Mouse (Mus musculus) embryonic stem cell, embryonic (primary cell): ENCODE data around the gene Sohlh2.

Source experiments
- CTCF ChIA-PET, 4 experiments: fragments of 300-600 bp in 2 of 4; fragments of 350-600 bp in 2 of 4; sonication (Branson Sonifier 250); formaldehyde crosslinking; loops; one replicate each; lab custom pipeline; 2022; ENCODE audit warnings: inconsistent platforms in 2 of 4; lab: Charles Lee
- POLR2A ChIA-PET, 4 experiments: fragments of 300-600 bp in 2 of 4; fragments of 350-600 bp in 2 of 4; sonication (Branson Sonifier 250); formaldehyde crosslinking; loops; one replicate each; lab custom pipeline; 2022; ENCODE audit warnings: antibody characterized with exemption in 4 of 4, inconsistent platforms in 1 of 4; lab: Charles Lee

The Sohlh2 gene

GRCm38 (mm10) chr3:55246618-55247272 lies 64.9 kb downstream of the Sohlh2 start:
- ChIA-PET CTCF (interaction anchor here in 1 of 4 experiments (0.7 kb wide), 1 partner anchor 23 kb away, joined by 3 read pairs; no protein-coding TSS in a partner anchor), POLR2A (no interaction called here)

- ChIA-PET POLR2A (interaction anchor here in 1 of 4 experiments (0.7 kb wide), 2 partner anchors 34 to 55 kb away, joined by 3 read pairs; no protein-coding TSS in a partner anchor), CTCF (interaction anchor here in 1 of 4 experiments (0.6 kb wide), 1 partner anchor 107 kb away, joined by 3 read pairs; no protein-coding TSS in a partner anchor)
These were observed 66.2 kb downstream of the Sohlh2 start for GRCm38 (mm10) chr3:55248048-55248447.

GRCm38 (mm10) chr3:55248508-55248907 lies 66.7 kb downstream of the Sohlh2 start:
- CTCF ChIA-PET = interaction anchor here in 1 of 4 experiments (0.6 kb wide), 1 partner anchor 107 kb away, joined by 3 read pairs; no protein-coding TSS in a partner anchor
- POLR2A ChIA-PET = interaction anchor here in 1 of 4 experiments (0.7 kb wide), 2 partner anchors 33 to 55 kb away, joined by 3 read pairs; no protein-coding TSS in a partner anchor

- CTCF ChIA-PET = interaction anchor here in 1 of 4 experiments (0.6 kb wide), 1 partner anchor 91 kb away, joined by 3 read pairs; no protein-coding TSS in a partner anchor
- POLR2A ChIA-PET = interaction anchor here in 1 of 4 experiments (1.4 kb wide), 1 partner anchor 14 kb away, joined by 3 read pairs; no protein-coding TSS in a partner anchor
These were observed 68.8 kb downstream of the Sohlh2 start for GRCm38 (mm10) chr3:55250631-55251030.
